Mouse (Mus musculus): ENCODE data around the gene Krt16. TPM values are rescaled to one million over a fixed set of nuclear protein-coding genes. Genes with fewer than 3 reads are reported as not detected.

Krt16 gene
- not detected for total RNA-seq (2023)

GRCm38 (mm10) chr11:100248852-100249465 lies at the start of gene Krt16:
Krt16 (minus strand) TSS chr11:100248902.

GRCm38 (mm10) chr11:100269821-100270332 lies 21.2 kb upstream of the Krt16 start, which contains the start of gene Krt42:
Krt42 (minus strand) TSS chr11:100269871.

GRCm38 (mm10) chr11:100260514-100261234 lies 12.0 kb upstream of the Krt16 start, which contains the start of gene Krt17:
Krt17 (minus strand) TSS chr11:100261029.

GRCm38 (mm10) chr11:100207498-100207897 lies 41.2 kb downstream of the Krt16 start, which contains the start of gene Krt14:
Krt14 (minus strand) TSS chr11:100207548.

Other genes starting within 250 kb of the Krt16 start
- not detected for gene Krt33a, start 232.7 kb downstream of the Krt16 start, total RNA-seq (2023)
- not detected for gene Krt33b, start 219.0 kb downstream of the Krt16 start, total RNA-seq (2023)
- not detected for gene Krt34, start 207.3 kb downstream of the Krt16 start, total RNA-seq (2023)
- not detected for gene Krt31, start 198.4 kb downstream of the Krt16 start, total RNA-seq (2023)
- not detected for gene Krt32, start 160.7 kb downstream of the Krt16 start, total RNA-seq (2023)
- gene Krt35, start 152.7 kb downstream of the Krt16 start, total RNA-seq (2023): not detected
- not detected for gene Krt36, start 143.3 kb downstream of the Krt16 start, total RNA-seq (2023)
- gene Krt13, start 127.3 kb downstream of the Krt16 start, total RNA-seq (2023): not detected
- not detected for gene Krt15, start 113.0 kb downstream of the Krt16 start, total RNA-seq (2023)
- gene Krt19, start 100.2 kb downstream of the Krt16 start, total RNA-seq (2023): not detected
- gene Krt9, start 55.7 kb downstream of the Krt16 start, total RNA-seq (2023): not detected
- not detected for gene Krt14, start 41.4 kb downstream of the Krt16 start, total RNA-seq (2023)
- gene Krt17, start 12.1 kb upstream of the Krt16 start, total RNA-seq (2023): not detected
- gene Krt42, start 21.0 kb upstream of the Krt16 start, total RNA-seq (2023): not detected
- 1,000 to 10,000 TPM; 2,152 to 2,177 TPM for gene Eif1, start 71.0 kb upstream of the Krt16 start, total RNA-seq (2023)
- gene Gast, start 85.5 kb upstream of the Krt16 start, total RNA-seq (2023): not detected
- gene Hap1, start 107.2 kb upstream of the Krt16 start, total RNA-seq (2023): under 1 TPM; 0.44 to 0.92 TPM
- gene Jup, start 148.9 kb upstream of the Krt16 start, total RNA-seq (2023): 10 to 100 TPM in 1 of 2 experiments, 1 to 10 TPM in 1; 8.0 to 10.7 TPM
- under 1 TPM; 0.50 to 0.73 TPM for gene P3h4, start 165.9 kb upstream of the Krt16 start, total RNA-seq (2023)
- not detected for gene Fkbp10, start 166.8 kb upstream of the Krt16 start, total RNA-seq (2023)
- gene Nt5c3b, start 192.9 kb upstream of the Krt16 start, total RNA-seq (2023): 100 to 1,000 TPM; 119 to 122 TPM
- 1 to 10 TPM; 2.2 to 2.5 TPM for gene Klhl10, start 193.0 kb upstream of the Krt16 start, total RNA-seq (2023)
- 10 to 100 TPM; 22.5 to 35.4 TPM for gene Klhl11, start 223.8 kb upstream of the Krt16 start, total RNA-seq (2023)

Measured in T-cell, adult 66 days (primary cell).